Mouse (Mus musculus): ENCODE results near the gene Rd3l. TPM values are rescaled to one million over a fixed set of nuclear protein-coding genes. Genes with fewer than 3 reads are reported as not detected.
"Not testable (repeated sequence)": the region's sequence is repeated elsewhere in the genome, so short reads cannot be mapped to it uniquely, and the experiment has no call there.

The Rd3l gene
- polyA plus RNA-seq, 1 experiment from 2014 or later = 1.2 TPM

GRCm38 (mm10) chr12:111956173-111956572 lies 24.9 kb downstream of the Rd3l start:
- Histone ChIP-seq H3K9me3 (replicated peaks; ENCODE audit: control insufficient read depth, low read length) (no peaks in the 10 kb centered on the region), H3K9ac (ENCODE audit: low read depth, low read length) (no peak overlapping the region), H3K36me3 (ENCODE audit: control insufficient read depth, insufficient read depth, low read length) (peaks cover 18% of the 10 kb centered on the region), H3K27ac (ENCODE audit: low read depth, low read length) (no peak overlapping the region), H3K27me3 (ENCODE audit: control insufficient read depth, insufficient read depth, low read length) (no peaks in the 10 kb centered on the region), H3K4me3 (ENCODE audit: low read depth, low read length) (no peak overlapping the region), H3K4me2 (no peak overlapping the region), H3K4me1 (ENCODE audit: control insufficient read depth, insufficient read depth, low read length) (0 out of 2 replicates have a peak, but pooled peaks cover 2% of the 10 kb centered on the region)
- no peak for ATAC-seq (replicated peaks; ENCODE audit: insufficient number of reproducible peaks, low FRiP score, low TSS enrichment)
- WGBS (ENCODE audit: insufficient replicate concordance) = 79% methylated on average over 5 of the region's 5 CpGs

GRCm38 (mm10) chr12:111951701-111952100 lies 29.4 kb downstream of the Rd3l start:
- ATAC-seq (replicated peaks; ENCODE audit: insufficient number of reproducible peaks, low FRiP score, low TSS enrichment) = no peak
- H3K4me3 ChIP-seq (ENCODE audit: low read depth, low read length) = no peak overlapping the region
- 64% methylated on average over 5 of the region's 5 CpGs for WGBS (ENCODE audit: insufficient replicate concordance)
- no peak overlapping the region for H3K27ac ChIP-seq (ENCODE audit: low read depth, low read length)
- H3K4me2 ChIP-seq = no peak overlapping the region
- no peaks in the 10 kb centered on the region for H3K4me1 ChIP-seq (ENCODE audit: control insufficient read depth, insufficient read depth, low read length)
- no peaks in the 10 kb centered on the region for H3K9me3 ChIP-seq (replicated peaks; ENCODE audit: control insufficient read depth, low read length)
- H3K27me3 ChIP-seq (ENCODE audit: control insufficient read depth, insufficient read depth, low read length) = no peaks in the 10 kb centered on the region
- H3K36me3 ChIP-seq (ENCODE audit: control insufficient read depth, insufficient read depth, low read length) = no peaks in the 10 kb centered on the region
- no peak overlapping the region for H3K9ac ChIP-seq (ENCODE audit: low read depth, low read length)

- WGBS (ENCODE audit: insufficient replicate concordance) = 65% methylated on average over 5 of the region's 5 CpGs
- H3K27me3 ChIP-seq (ENCODE audit: control insufficient read depth, insufficient read depth, low read length) = no peaks in the 10 kb centered on the region
- H3K4me1 ChIP-seq (ENCODE audit: control insufficient read depth, insufficient read depth, low read length) = peaks cover 4% of the 10 kb centered on the region
- H3K4me3 ChIP-seq (ENCODE audit: low read depth, low read length) = no peak overlapping the region
- no peaks in the 10 kb centered on the region for H3K9me3 ChIP-seq (replicated peaks; ENCODE audit: control insufficient read depth, low read length)
- H3K4me2 ChIP-seq = no peak overlapping the region
- no peak overlapping the region for H3K27ac ChIP-seq (ENCODE audit: low read depth, low read length)
- ATAC-seq (replicated peaks; ENCODE audit: insufficient number of reproducible peaks, low FRiP score, low TSS enrichment) = no peak
- H3K9ac ChIP-seq (ENCODE audit: low read depth, low read length) = no peak overlapping the region
- H3K36me3 ChIP-seq (ENCODE audit: control insufficient read depth, insufficient read depth, low read length) = no peaks in the 10 kb centered on the region
Observed at GRCm38 (mm10) chr12:111950486-111950885, 30.6 kb downstream of the Rd3l start.

- ATAC-seq (replicated peaks; ENCODE audit: insufficient number of reproducible peaks, low FRiP score, low TSS enrichment) = peak; percentile 16; the same call in 1 of the 2 replicates
- 0 out of 2 replicates have a peak overlapping the region, but pooled peaks have one; percentile 54 for H3K27ac ChIP-seq (ENCODE audit: low read depth, low read length)
- H3K9me3 ChIP-seq (replicated peaks; ENCODE audit: control insufficient read depth, low read length) = no peaks in the 10 kb centered on the region
- H3K9ac ChIP-seq (ENCODE audit: low read depth, low read length) = no peak overlapping the region
- no peak overlapping the region for H3K4me2 ChIP-seq
- H3K4me1 ChIP-seq (ENCODE audit: control insufficient read depth, insufficient read depth, low read length) = peaks cover 27% of the 10 kb centered on the region
- no peak overlapping the region for H3K4me3 ChIP-seq (ENCODE audit: low read depth, low read length)
- H3K27me3 ChIP-seq (ENCODE audit: control insufficient read depth, insufficient read depth, low read length) = no peaks in the 10 kb centered on the region
- H3K36me3 ChIP-seq (ENCODE audit: control insufficient read depth, insufficient read depth, low read length) = no peaks in the 10 kb centered on the region
- WGBS (ENCODE audit: insufficient replicate concordance) = 23% methylated on average over 2 of the region's 2 CpGs
Observed at GRCm38 (mm10) chr12:111946716-111947115, 34.4 kb downstream of the Rd3l start.

- peak overlapping the region; percentile 73 for H3K27ac ChIP-seq (ENCODE audit: low read depth, low read length)
Observed at GRCm38 (mm10) chr12:111945765-111946655, 35.1 kb downstream of the Rd3l start.

GRCm38 (mm10) chr12:111945115-111945514 lies 36.0 kb downstream of the Rd3l start:
- peaks cover 27% of the 10 kb centered on the region for H3K4me1 ChIP-seq (ENCODE audit: control insufficient read depth, insufficient read depth, low read length)

More at GRCm38 (mm10) chr12:111945765-111946655, 35.1 kb downstream of the Rd3l start:
- H3K36me3 ChIP-seq (ENCODE audit: control insufficient read depth, insufficient read depth, low read length); H3K9me3 ChIP-seq (replicated peaks; ENCODE audit: control insufficient read depth, low read length); H3K27me3 ChIP-seq (ENCODE audit: control insufficient read depth, insufficient read depth, low read length); H3K4me2 ChIP-seq; H3K9ac ChIP-seq (ENCODE audit: low read depth, low read length); H3K4me3 ChIP-seq (ENCODE audit: low read depth, low read length): not testable (repeated sequence)
- 49% methylated on average over 10 of the region's 15 CpGs for WGBS (ENCODE audit: insufficient replicate concordance)
- peaks cover 27% of the 10 kb centered on the region for H3K4me1 ChIP-seq (ENCODE audit: control insufficient read depth, insufficient read depth, low read length)
- peak; percentile 76 for ATAC-seq (replicated peaks; ENCODE audit: insufficient number of reproducible peaks, low FRiP score, low TSS enrichment)

GRCm38 (mm10) chr12:111944065-111944987 lies 36.8 kb downstream of the Rd3l start:
- not testable (repeated sequence) for H3K9me3 ChIP-seq (replicated peaks; ENCODE audit: control insufficient read depth, low read length); H3K36me3 ChIP-seq (ENCODE audit: control insufficient read depth, insufficient read depth, low read length); H3K27me3 ChIP-seq (ENCODE audit: control insufficient read depth, insufficient read depth, low read length); H3K9ac ChIP-seq (ENCODE audit: low read depth, low read length)
- peak; percentile 62 for ATAC-seq (replicated peaks; ENCODE audit: insufficient number of reproducible peaks, low FRiP score, low TSS enrichment)
- Histone ChIP-seq H3K4me3 (ENCODE audit: low read depth, low read length) (peak overlapping the region; percentile 21; the same call in 1 of the 2 replicates), H3K4me2 (peak overlapping the region; percentile 54), H3K4me1 (ENCODE audit: control insufficient read depth, insufficient read depth, low read length) (peaks cover 27% of the 10 kb centered on the region), H3K27ac (ENCODE audit: low read depth, low read length) (peak overlapping the region; percentile 80)
- WGBS (ENCODE audit: insufficient replicate concordance) = 34% methylated on average over 12 of the region's 20 CpGs

More at GRCm38 (mm10) chr12:111945115-111945514, 36.0 kb downstream of the Rd3l start:
- H3K9me3 ChIP-seq (replicated peaks; ENCODE audit: control insufficient read depth, low read length) = no peaks in the 10 kb centered on the region
- H3K9ac ChIP-seq (ENCODE audit: low read depth, low read length) = no peak overlapping the region
- H3K27ac ChIP-seq (ENCODE audit: low read depth, low read length) = peak overlapping the region; percentile 73
- H3K4me2 ChIP-seq = peak overlapping the region; percentile 36; the same call in 1 of the 2 replicates
- no peaks in the 10 kb centered on the region for H3K36me3 ChIP-seq (ENCODE audit: control insufficient read depth, insufficient read depth, low read length)
- peak; percentile 57 for ATAC-seq (replicated peaks; ENCODE audit: insufficient number of reproducible peaks, low FRiP score, low TSS enrichment)
- WGBS (ENCODE audit: insufficient replicate concordance) = 14% methylated on average over 8 of the region's 8 CpGs
- H3K4me3 ChIP-seq (ENCODE audit: low read depth, low read length) = no peak overlapping the region
- no peaks in the 10 kb centered on the region for H3K27me3 ChIP-seq (ENCODE audit: control insufficient read depth, insufficient read depth, low read length)

GRCm38 (mm10) chr12:111943421-111944064 lies 37.6 kb downstream of the Rd3l start:
- 55% methylated on average over 10 of the region's 10 CpGs for WGBS (ENCODE audit: insufficient replicate concordance)
- H3K9ac ChIP-seq (ENCODE audit: low read depth, low read length) = peak overlapping the region; percentile 2

More at GRCm38 (mm10) chr12:111943421-111944064, 37.6 kb downstream of the Rd3l start:
- Histone ChIP-seq H3K27me3 (ENCODE audit: control insufficient read depth, insufficient read depth, low read length) (no peaks in the 10 kb centered on the region), H3K4me3 (ENCODE audit: low read depth, low read length) (peak overlapping the region; percentile 21; the same call in 1 of the 2 replicates), H3K27ac (ENCODE audit: low read depth, low read length) (peak overlapping the region; percentile 80), H3K4me1 (ENCODE audit: control insufficient read depth, insufficient read depth, low read length) (peaks cover 34% of the 10 kb centered on the region), H3K9me3 (replicated peaks; ENCODE audit: control insufficient read depth, low read length) (no peaks in the 10 kb centered on the region), H3K4me2 (peak overlapping the region; percentile 54), H3K36me3 (ENCODE audit: control insufficient read depth, insufficient read depth, low read length) (no peaks in the 10 kb centered on the region)
- no peak for ATAC-seq (replicated peaks; ENCODE audit: insufficient number of reproducible peaks, low FRiP score, low TSS enrichment)
